ENCODE assay signal across 18 mouse cellular contexts in the genomic region with DNA sequence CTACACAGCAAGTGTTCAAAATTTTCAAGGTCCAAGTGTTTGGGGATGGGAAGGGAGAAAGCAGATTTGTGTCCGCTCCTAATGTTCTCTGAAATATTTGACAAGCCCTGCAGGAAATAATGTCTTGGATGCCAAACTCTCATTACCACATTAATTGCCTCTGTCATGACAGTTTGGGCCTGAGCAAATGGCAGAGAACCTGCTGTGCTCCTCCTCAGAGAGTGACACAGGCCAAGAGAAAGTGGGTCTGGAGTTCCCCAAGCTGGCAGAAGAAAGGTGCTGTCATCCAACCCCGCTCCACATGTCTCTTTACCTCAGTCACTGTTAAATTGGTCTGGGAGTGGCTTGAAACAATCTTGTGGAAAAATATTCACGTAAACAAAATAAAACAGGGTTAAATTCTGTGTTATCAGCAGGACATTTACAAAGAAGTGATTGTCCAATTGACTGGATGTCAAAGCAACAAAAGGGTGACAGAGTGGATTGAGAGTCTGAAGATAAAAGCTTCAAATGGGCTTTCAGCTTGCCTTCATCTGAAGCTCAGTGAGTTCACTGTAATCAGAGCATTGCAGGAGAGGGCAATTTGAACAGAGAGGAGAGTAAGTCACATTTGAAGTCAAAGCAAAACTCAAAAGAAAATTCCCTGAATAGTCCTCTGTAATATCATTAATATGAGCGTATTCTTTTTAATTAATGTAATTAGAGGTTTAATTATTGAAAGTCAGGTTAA.
DNase-seq lines count a peak whose midpoint lies in the region; ATAC-seq and TF ChIP-seq lines count a peak whose summit lies in the region.
"Had no signal": no experiment of that assay in that cellular context is flagged by ENCODE, and none has a peak within 500 bp of the region (broad histone marks: within the 10 kb centered on the region; RNA-seq: fewer than 3 reads in every experiment).

No protein-coding gene starts in this region.

- no peaks in the 10 kb centered on the region for H3K27me3 ChIP-seq in midbrain, postnatal 0 days (ENCODE audit: insufficient read depth, low read length)
- H3K27me3 ChIP-seq in midbrain, embryonic 15.5 days (replicated peaks) = no peaks in the 10 kb centered on the region
- no peaks in the 10 kb centered on the region for H3K27me3 ChIP-seq in forebrain, embryonic 16.5 days (replicated peaks; ENCODE audit: control insufficient read depth, insufficient read depth, low read length)
- no peaks in the 10 kb centered on the region for H3K27me3 ChIP-seq in limb, embryonic 10.5 days (ENCODE audit: low read depth, poor library complexity, severe bottlenecking)
- H3K27me3 ChIP-seq: embryonic facial prominence, embryonic 15.5 days; heart, embryonic 13.5 days; limb, embryonic 15.5 days; neural tube, embryonic 12.5 days had no signal

- no peak overlapping the region for H3K4me2 ChIP-seq in midbrain, postnatal 0 days (ENCODE audit: low read depth, low read length, poor library complexity, severe bottlenecking)
- H3K4me2 ChIP-seq in midbrain, embryonic 15.5 days = no peak overlapping the region
- no peak overlapping the region for H3K4me2 ChIP-seq in forebrain, embryonic 16.5 days (ENCODE audit: low read length)
- H3K4me2 ChIP-seq: embryonic facial prominence, embryonic 15.5 days; heart, embryonic 13.5 days; limb, embryonic 15.5 days; neural tube, embryonic 12.5 days had no signal

- no peak for TF ChIP-seq CTCF in midbrain, postnatal 0 days (IDR thresholded peaks at IDR 0.05)

- H3K27ac ChIP-seq in midbrain, postnatal 0 days (ENCODE audit: low read depth, low read length) = no peak overlapping the region
- no peak overlapping the region for H3K27ac ChIP-seq in midbrain, embryonic 15.5 days
- H3K27ac ChIP-seq in forebrain, embryonic 16.5 days (ENCODE audit: low read length) = no peak overlapping the region
- H3K27ac ChIP-seq in limb, embryonic 10.5 days = no peak overlapping the region
- H3K27ac ChIP-seq: embryonic facial prominence, embryonic 15.5 days; heart, embryonic 13.5 days; layer of hippocampus, adult 2 months; limb, embryonic 15.5 days; midbrain, embryonic 10.5 days; neural tube, embryonic 12.5 days had no signal

- H3K9me3 ChIP-seq in midbrain, postnatal 0 days (ENCODE audit: low read length) = no peaks in the 10 kb centered on the region
- no peaks in the 10 kb centered on the region for H3K9me3 ChIP-seq in midbrain, embryonic 15.5 days
- no peaks in the 10 kb centered on the region for H3K9me3 ChIP-seq in forebrain, embryonic 16.5 days (ENCODE audit: control insufficient read depth, low read length)
- H3K9me3 ChIP-seq in limb, embryonic 10.5 days (replicated peaks) = no peaks in the 10 kb centered on the region
- H3K9me3 ChIP-seq: embryonic facial prominence, embryonic 15.5 days; heart, embryonic 13.5 days; limb, embryonic 15.5 days; midbrain, embryonic 10.5 days; neural tube, embryonic 12.5 days had no signal

- no peaks in the 10 kb centered on the region; the same call in 1 of the 2 replicates for H3K4me1 ChIP-seq in midbrain, postnatal 0 days (ENCODE audit: insufficient read depth, low read length)
- H3K4me1 ChIP-seq in midbrain, embryonic 15.5 days = 0 out of 2 replicates have a peak, but pooled peaks cover 4% of the 10 kb centered on the region
- H3K4me1 ChIP-seq in forebrain, embryonic 16.5 days (replicated peaks; ENCODE audit: control insufficient read depth, insufficient read depth, low read length) = peaks cover 7% of the 10 kb centered on the region
- H3K4me1 ChIP-seq in limb, embryonic 10.5 days = no peaks in the 10 kb centered on the region
- H3K4me1 ChIP-seq: embryonic facial prominence, embryonic 15.5 days; heart, embryonic 13.5 days; limb, embryonic 15.5 days had no signal

- no peaks in the 10 kb centered on the region for H3K36me3 ChIP-seq in midbrain, postnatal 0 days (ENCODE audit: insufficient read depth, low read length)
- H3K36me3 ChIP-seq in midbrain, embryonic 15.5 days (replicated peaks) = no peaks in the 10 kb centered on the region
- H3K36me3 ChIP-seq in forebrain, embryonic 16.5 days (ENCODE audit: control insufficient read depth, insufficient read depth) = no peaks in the 10 kb centered on the region
- no peaks in the 10 kb centered on the region for H3K36me3 ChIP-seq in limb, embryonic 10.5 days
- H3K36me3 ChIP-seq: embryonic facial prominence, embryonic 15.5 days; heart, embryonic 13.5 days; limb, embryonic 15.5 days; midbrain, embryonic 10.5 days; neural tube, embryonic 12.5 days had no signal

- H3K9ac ChIP-seq in midbrain, postnatal 0 days (replicated peaks; ENCODE audit: low read length, poor library complexity, severe bottlenecking) = no peak overlapping the region
- H3K9ac ChIP-seq in midbrain, embryonic 15.5 days = no peak overlapping the region
- no peak overlapping the region for H3K9ac ChIP-seq in forebrain, embryonic 16.5 days (replicated peaks; ENCODE audit: low read depth, low read length)
- H3K9ac ChIP-seq: embryonic facial prominence, embryonic 15.5 days; heart, embryonic 13.5 days; limb, embryonic 15.5 days; liver, postnatal 0 days; neural tube, embryonic 12.5 days had no signal

- H3K4me3 ChIP-seq in midbrain, postnatal 0 days (ENCODE audit: low read depth, low read length) = no peak overlapping the region
- H3K4me3 ChIP-seq in midbrain, embryonic 15.5 days = no peak overlapping the region
- H3K4me3 ChIP-seq in forebrain, embryonic 16.5 days (replicated peaks; ENCODE audit: low read length) = no peak overlapping the region
- H3K4me3 ChIP-seq in limb, embryonic 10.5 days = no peak overlapping the region
- H3K4me3 ChIP-seq: embryonic facial prominence, embryonic 15.5 days; heart, embryonic 13.5 days; layer of hippocampus, adult 2 months; limb, embryonic 15.5 days; midbrain, embryonic 10.5 days; neural tube, embryonic 12.5 days had no signal

- WGBS in midbrain, postnatal 0 days = 37% methylated on average over 4 of the region's 4 CpGs
- 45% methylated on average over 4 of the region's 4 CpGs for WGBS in midbrain, embryonic 15.5 days
- WGBS in forebrain, embryonic 16.5 days = 15% methylated on average over 4 of the region's 4 CpGs
- WGBS in limb, embryonic 10.5 days = 54% methylated on average over 4 of the region's 4 CpGs

- peak; percentile 3 to 11 for DNase-seq in cerebellum, postnatal 36 days
- no peak for DNase-seq in cerebellum, adult 18-20 months
- DNase-seq in midbrain, postnatal 0 days (ENCODE audit: low spot score) = peak; percentile 72
- DNase-seq in retina, postnatal 1 day = peak; percentile 4
- no peak for DNase-seq in limb, embryonic 10.5 days (ENCODE audit: low spot score)
- DNase-seq: B cell, adult 2 months; gastrocnemius, postnatal 25 days; liver, postnatal 0 days; thymus, adult 2 months had no signal

- no peak; the same call in 1 of the 2 replicates for ATAC-seq in midbrain, postnatal 0 days (ENCODE audit: low FRiP score)
- ATAC-seq in midbrain, embryonic 15.5 days (replicated peaks) = no peak; the same call in 1 of the 2 replicates
- peak; percentile 94 for ATAC-seq in forebrain, embryonic 16.5 days
- ATAC-seq in granulocyte monocyte progenitor cell, adult 5-6 weeks (replicated peaks; ENCODE audit: poor library complexity, severe bottlenecking) = no peak
- ATAC-seq: liver, postnatal 0 days had no signal

Comparison
In these comparisons a context has a peak if more than half of its experiments do, and no peak if none do; other contexts are left out.
1. DNase-seq: peak in cerebellum, postnatal 36 days (2 of 2), midbrain, postnatal 0 days (single experiment) and retina, postnatal 1 day (single experiment); none in cerebellum, adult 18-20 months (0 of 2) and limb, embryonic 10.5 days (single experiment).